8 mouse cellular contexts compared by ENCODE assay signal in the genomic region with DNA sequence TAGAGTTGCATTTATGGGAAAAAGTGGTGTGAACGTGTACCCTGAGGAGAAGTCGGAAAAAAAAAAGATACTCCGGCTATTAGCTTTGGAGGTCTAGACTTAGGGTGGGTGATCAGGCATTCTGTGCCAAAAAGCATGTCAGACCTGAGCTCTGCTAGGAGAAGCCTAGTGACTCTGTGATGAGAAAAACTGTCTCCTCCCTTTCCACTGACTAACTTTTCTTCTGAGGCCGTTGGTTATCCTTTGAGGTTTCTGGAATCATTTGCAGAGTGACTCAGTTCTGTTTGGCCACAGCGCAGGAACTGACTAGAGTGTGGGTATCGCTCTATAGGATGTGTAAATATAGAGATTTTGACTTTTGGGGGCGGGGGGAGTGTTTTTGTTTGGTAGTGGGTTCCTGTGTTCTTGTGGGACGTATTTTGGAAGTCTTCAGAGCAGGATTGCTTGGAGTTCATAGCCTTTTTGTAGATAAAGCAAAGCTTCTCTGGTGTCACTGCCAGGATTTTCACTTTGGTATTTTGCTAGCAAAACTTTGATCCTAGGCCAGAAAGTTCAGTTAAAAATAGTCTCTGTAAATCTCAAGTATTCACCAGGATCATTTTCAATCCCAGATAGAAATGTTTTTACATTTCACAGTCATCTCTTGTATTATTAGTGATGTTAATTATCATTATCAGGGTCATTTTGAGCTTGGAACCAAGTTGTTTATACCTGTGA. TPM values are rescaled to one million over a fixed set of nuclear protein-coding genes. Genes with fewer than 3 reads are reported as not detected.
A peak's percentile ranks its signal among the peaks of the same experiment; 100 is the strongest.
DNase-seq lines count a peak whose midpoint lies in the region; ATAC-seq lines count a peak whose summit lies in the region.

No protein-coding gene starts in this region.

- WGBS in forebrain, embryonic 12.5 days, result 28% methylated on average over 8 of the region's 8 CpGs
- WGBS in intestine, embryonic 16.5 days, result 8% methylated on average over 8 of the region's 8 CpGs
- 27% methylated on average over 8 of the region's 8 CpGs for WGBS in neural tube, embryonic 11.5 days

- H3K4me1 ChIP-seq in forebrain, embryonic 12.5 days, result peaks cover 29% of the 10 kb centered on the region
- peaks cover 32% of the 10 kb centered on the region for H3K4me1 ChIP-seq in intestine, embryonic 16.5 days (ENCODE audit: control insufficient read depth, insufficient read depth, low read length)
- 0 out of 2 replicates have a peak, but pooled peaks cover 2% of the 10 kb centered on the region for H3K4me1 ChIP-seq in neural tube, embryonic 11.5 days (ENCODE audit: control insufficient read depth, insufficient read depth, low read length)

- DNase-seq in heart, adult 11 months, result peak; percentile 91
- DNase-seq in heart, postnatal 14 days, result no peak
- peak; percentile 39 for DNase-seq in MN1 (ENCODE audit: low spot score)
- DNase-seq in neural tube, embryonic 11.5 days (ENCODE audit: low spot score), result no peak
- no peak for DNase-seq in spleen, postnatal 14 days (ENCODE audit: low spot score in 2 of 2)
- DNase-seq in layer of hippocampus, adult 18-20 months (ENCODE audit: low spot score in 2 of 2), result no peak

- peak overlapping the region; percentile 91 for H3K4me3 ChIP-seq in forebrain, embryonic 12.5 days (replicated peaks)
- peak overlapping the region; percentile 94 for H3K4me3 ChIP-seq in intestine, embryonic 16.5 days (ENCODE audit: low read length)
- H3K4me3 ChIP-seq in neural tube, embryonic 11.5 days (ENCODE audit: low read depth, low read length), result peak overlapping the region; percentile 87

- no peaks in the 10 kb centered on the region for H3K36me3 ChIP-seq in forebrain, embryonic 12.5 days (replicated peaks)
- H3K36me3 ChIP-seq in intestine, embryonic 16.5 days (ENCODE audit: control insufficient read depth, insufficient read depth, low read length), result no peaks in the 10 kb centered on the region
- no peaks in the 10 kb centered on the region for H3K36me3 ChIP-seq in neural tube, embryonic 11.5 days (ENCODE audit: control insufficient read depth, insufficient read depth, low read length)

- peak overlapping the region; percentile 86 for H3K4me2 ChIP-seq in forebrain, embryonic 12.5 days
- peak overlapping the region; percentile 69 for H3K4me2 ChIP-seq in intestine, embryonic 16.5 days (ENCODE audit: low read depth, low read length)
- peak overlapping the region; percentile 86 for H3K4me2 ChIP-seq in neural tube, embryonic 11.5 days (ENCODE audit: low read depth)

- no peak for ATAC-seq in forebrain, embryonic 12.5 days (ENCODE audit: low FRiP score)
- no peak for ATAC-seq in intestine, embryonic 16.5 days
- ATAC-seq in neural tube, embryonic 11.5 days (ENCODE audit: insufficient read depth, low FRiP score, low TSS enrichment), result no peak

- H3K27me3 ChIP-seq in forebrain, embryonic 12.5 days, result no peaks in the 10 kb centered on the region
- no peaks in the 10 kb centered on the region for H3K27me3 ChIP-seq in intestine, embryonic 16.5 days (replicated peaks; ENCODE audit: control insufficient read depth, insufficient read depth, low read length)
- H3K27me3 ChIP-seq in neural tube, embryonic 11.5 days (ENCODE audit: control insufficient read depth, insufficient read depth, low read length), result no peaks in the 10 kb centered on the region

- H3K9ac ChIP-seq in forebrain, embryonic 12.5 days, result peak overlapping the region; percentile 85
- H3K9ac ChIP-seq in intestine, embryonic 16.5 days (ENCODE audit: low read depth, low read length), result peak overlapping the region; percentile 94
- peak overlapping the region; percentile 91 for H3K9ac ChIP-seq in neural tube, embryonic 11.5 days (ENCODE audit: low read length)

- H3K9me3 ChIP-seq in forebrain, embryonic 12.5 days, result no peaks in the 10 kb centered on the region
- no peaks in the 10 kb centered on the region for H3K9me3 ChIP-seq in intestine, embryonic 16.5 days (ENCODE audit: control insufficient read depth, low read length)
- H3K9me3 ChIP-seq in neural tube, embryonic 11.5 days (ENCODE audit: control insufficient read depth, low read length), result no peaks in the 10 kb centered on the region

- H3K27ac ChIP-seq in forebrain, embryonic 12.5 days, result no peak overlapping the region
- peak overlapping the region; percentile 2 for H3K27ac ChIP-seq in intestine, embryonic 16.5 days (ENCODE audit: low read length)
- H3K27ac ChIP-seq in neural tube, embryonic 11.5 days (ENCODE audit: low read depth, low read length), result no peak overlapping the region

- intact Hi-C loops in heart, postnatal 14 days (cut with DNase I), result loop anchor here (5.0 kb wide), 1 partner anchor 46 kb away; no protein-coding TSS in a partner anchor

RNA-seq across cellular contexts. Expression of a gene that starts 1.5 kb away (rescaled TPM):
- 10 to 100 TPM; 83.6 to 87.4 TPM for total RNA-seq in heart, postnatal 14 days (2021)
- 21.0 and 22.9 TPM in 2 replicates for polyA plus RNA-seq in forebrain, embryonic 12.5 days (2016; fragmentation: Nextera tagmentation; extraction: Ambion mirVana)
- polyA plus RNA-seq in intestine, embryonic 16.5 days (2015; fragmentation: Nextera tagmentation; extraction: Ambion mirVana), result 10.9 TPM in 2 replicates
- 14.8 and 15.0 TPM in 2 replicates for polyA plus RNA-seq in neural tube, embryonic 11.5 days (2014; fragmentation: Nextera tagmentation; extraction: Ambion mirVana)
- 100 to 1,000 TPM; 129 to 140 TPM for total RNA-seq in layer of hippocampus, adult 18-20 months (2021)

Comparison
In these comparisons a context has a peak if more than half of its experiments do, and no peak if none do; other contexts are left out.
1. DNase-seq: peak in heart, adult 11 months (single experiment) and MN1 (single experiment); none in heart, postnatal 14 days (0 of 2), neural tube, embryonic 11.5 days (single experiment), spleen, postnatal 14 days (0 of 2) and layer of hippocampus, adult 18-20 months (0 of 2).
2. Peak in every context shown above with its lines, with median percentiles within 50 percentile points of each other: H3K4me2 ChIP-seq, H3K4me3 ChIP-seq and H3K9ac ChIP-seq.